Mouse (Mus musculus): ENCODE measurements around the gene Olfr791. TPM values are rescaled to one million over a fixed set of nuclear protein-coding genes. Genes with fewer than 3 reads are reported as not detected.

Olfr791 gene
- total RNA-seq (2021): not detected
- long read RNA-seq, experiment 1: 0 reads
- long read RNA-seq, experiment 2: 0 reads

- no peak for DNase-seq (ENCODE audit: low spot score)
Observed at GRCm38 (mm10) chr10:129521492-129521891, at the start of gene Olfr791. TSS of gene Olfr791 (plus strand) at chr10:129521792.

GRCm38 (mm10) chr10:129473256-129473655 is 48.3 kb upstream of the Olfr791 start:
- DNase-seq (ENCODE audit: low spot score): no peak

GRCm38 (mm10) chr10:129473723-129474122 is 47.9 kb upstream of the Olfr791 start:
- no peak for DNase-seq (ENCODE audit: low spot score)

GRCm38 (mm10) chr10:129484452-129484851 is 37.1 kb upstream of the Olfr791 start, which contains the start of gene Olfr789:
TSS of gene Olfr789 (plus strand) at chr10:129484752.
- no peak for DNase-seq (ENCODE audit: low spot score)

- no peak for DNase-seq (ENCODE audit: low spot score)
Observed at GRCm38 (mm10) chr10:129490101-129490500, 31.5 kb upstream of the Olfr791 start.

- DNase-seq (ENCODE audit: low spot score): no peak
Observed at GRCm38 (mm10) chr10:129498192-129498591, 23.4 kb upstream of the Olfr791 start, which contains the start of gene Olfr790. TSS of gene Olfr790 (plus strand) at chr10:129498492.

GRCm38 (mm10) chr10:129538862-129539261 is 17.3 kb downstream of the Olfr791 start, which contains the start of gene Olfr792:
TSS of gene Olfr792 (plus strand) at chr10:129539162.
- DNase-seq (ENCODE audit: low spot score): no peak

GRCm38 (mm10) chr10:129549354-129549753 is 27.8 kb downstream of the Olfr791 start:
- DNase-seq (ENCODE audit: low spot score): no peak

GRCm38 (mm10) chr10:129567355-129567754 is 45.8 kb downstream of the Olfr791 start, which contains the start of gene Olfr794:
TSS of gene Olfr794 (plus strand) at chr10:129567655.
- DNase-seq (ENCODE audit: low spot score): no peak

- DNase-seq (ENCODE audit: low spot score): no peak
Observed at GRCm38 (mm10) chr10:129577066-129577465, 55.5 kb downstream of the Olfr791 start.

Other genes starting within 250 kb of the Olfr791 start
- gene Olfr780, start 203.7 kb upstream of the Olfr791 start, total RNA-seq (2021): not detected
- gene Olfr781, start 192.9 kb upstream of the Olfr791 start, total RNA-seq (2021): not detected
- not detected for gene Olfr782, start 172.9 kb upstream of the Olfr791 start, total RNA-seq (2021)
- gene Olfr784, start 137.7 kb upstream of the Olfr791 start, total RNA-seq (2021): not detected
- gene Olfr785, start 116.4 kb upstream of the Olfr791 start, total RNA-seq (2021): not detected
- not detected for gene Olfr786, start 94.5 kb upstream of the Olfr791 start, total RNA-seq (2021)
- not detected for gene Olfr787, start 59.9 kb upstream of the Olfr791 start, total RNA-seq (2021)
- not detected for gene Olfr788, start 50.8 kb upstream of the Olfr791 start, total RNA-seq (2021)
- gene Olfr789, start 37.0 kb upstream of the Olfr791 start, total RNA-seq (2021): not detected
- gene Olfr790, start 23.3 kb upstream of the Olfr791 start, total RNA-seq (2021): not detected
- gene Olfr792, start 17.4 kb downstream of the Olfr791 start, total RNA-seq (2021): not detected
- not detected for gene Olfr794, start 45.9 kb downstream of the Olfr791 start, total RNA-seq (2021)
- not detected for gene Olfr796, start 90.8 kb downstream of the Olfr791 start, total RNA-seq (2021)
- gene Olfr798, start 106.1 kb downstream of the Olfr791 start, total RNA-seq (2021): not detected
- not detected for gene Olfr799, start 115.7 kb downstream of the Olfr791 start, total RNA-seq (2021)
- not detected for gene Olfr800, start 135.9 kb downstream of the Olfr791 start, total RNA-seq (2021)
- not detected for gene Olfr801, start 152.1 kb downstream of the Olfr791 start, total RNA-seq (2021)
- not detected for gene Olfr802, start 166.4 kb downstream of the Olfr791 start, total RNA-seq (2021)
- not detected for gene Olfr803, start 172.5 kb downstream of the Olfr791 start, total RNA-seq (2021)
- not detected for gene Olfr804, start 181.4 kb downstream of the Olfr791 start, total RNA-seq (2021)
- not detected for gene Olfr805, start 207.6 kb downstream of the Olfr791 start, total RNA-seq (2021)
- not detected for gene Olfr806, start 220.1 kb downstream of the Olfr791 start, total RNA-seq (2021)
- not detected for gene Olfr807, start 236.0 kb downstream of the Olfr791 start, total RNA-seq (2021)
- not detected for gene Olfr808, start 243.7 kb downstream of the Olfr791 start, total RNA-seq (2021)

All from gastrocnemius, adult 18-20 months (tissue).